Mouse (Mus musculus) MEL (cell line): ENCODE data around the gene Gclc.

Experiments
- BHLHE40 ChIP-seq: IDR thresholded peaks from 2 replicates; pipeline ENCODE4 v1.6.1; 2012; ENCODE audit warnings: low read depth, mild to moderate bottlenecking, inconsistent platforms, low read length, improper control_type of control experiment, borderline replicate concordance
- CTCF ChIP-seq, 3 experiments: IDR thresholded peaks in 2 of 3; conservative IDR thresholded peaks in 1 of 3; 2 replicates each; pipeline ENCODE4 v1.5.1; 2011 to 2012; ENCODE audit warnings: low read length in 3 of 3, low read depth in 2 of 3, mild to moderate bottlenecking in 2 of 3, improper control_type of control experiment in 1 of 3, inconsistent platforms in 1 of 3, mixed read lengths in 1 of 3, moderate library complexity in 1 of 3; ENCODE audit not compliant: control insufficient read depth in 1 of 3, insufficient read depth in 1 of 3, poor library complexity in 1 of 3, severe bottlenecking in 1 of 3
- KAT2A ChIP-seq: conservative IDR thresholded peaks from 2 replicates; pipeline ENCODE4 v1.6.1; 2012; ENCODE audit warnings: low read depth, low read length, improper control_type of control experiment, inconsistent platforms

DNA sequence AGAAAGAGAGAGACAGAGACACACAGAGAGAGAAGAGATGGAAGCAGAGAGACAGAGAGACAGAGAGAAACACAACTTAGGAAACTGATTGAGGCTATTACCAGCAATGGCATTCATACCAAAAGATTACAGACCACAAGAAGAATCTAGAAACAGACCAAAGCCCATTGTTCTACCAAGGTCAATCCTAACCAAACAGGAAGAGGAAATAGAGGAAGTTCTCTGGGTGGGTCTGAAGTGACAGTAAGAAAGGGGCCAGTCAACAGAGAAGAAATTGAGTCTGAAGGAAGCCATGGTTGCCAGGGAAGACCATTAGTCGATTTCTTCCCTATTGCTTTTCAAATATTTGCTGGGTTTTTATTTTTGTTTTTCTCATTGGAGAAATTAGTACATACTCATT, 81.4 kb downstream of the Gclc start:
- TF ChIP-seq BHLHE40 = no peak
- TF ChIP-seq CTCF (IDR thresholded peaks at IDR 0.05 in 2 of 3, conservative IDR thresholded peaks at IDR 0.05 in 1 of 3; ENCODE audit: control insufficient read depth in 1 of 3, insufficient read depth in 1 of 3, low read depth in 2 of 3, low read length in 3 of 3, poor library complexity in 1 of 3, severe bottlenecking in 1 of 3) = no peak
- TF ChIP-seq KAT2A = no peak
